27 mouse cellular contexts compared by ENCODE assay signal in genomic region chr2:4929230-4929629, GRCm38 (mm10). TPM values are rescaled to one million over a fixed set of nuclear protein-coding genes. Genes with fewer than 3 reads are reported as not detected.
A peak's percentile ranks its signal among the peaks of the same experiment; 100 is the strongest.
DNase-seq lines count a peak whose midpoint lies in the region; ATAC-seq and TF ChIP-seq lines count a peak whose summit lies in the region.
"Had no signal": no experiment of that assay in that cellular context is flagged by ENCODE, and none has a peak within 500 bp of the region (broad histone marks: within the 10 kb centered on the region; RNA-seq: fewer than 3 reads in every experiment).

No protein-coding gene starts in this region.

- H3K4me3 ChIP-seq in liver, postnatal 0 days (ENCODE audit: low read depth, low read length) = no peak overlapping the region
- no peak overlapping the region for H3K4me3 ChIP-seq in liver, embryonic 11.5 days (ENCODE audit: low read depth, low read length)
- H3K4me3 ChIP-seq in hindbrain, embryonic 11.5 days (ENCODE audit: low read depth, low read length) = no peak overlapping the region
- H3K4me3 ChIP-seq: forebrain, embryonic 10.5 days; forebrain, embryonic 13.5 days; hindbrain, embryonic 13.5 days had no signal

- no peak for TF ChIP-seq CTCF in liver, postnatal 0 days (IDR thresholded peaks at IDR 0.05; ENCODE audit: low read depth)

- H3K36me3 ChIP-seq in liver, postnatal 0 days (replicated peaks; ENCODE audit: insufficient read depth, low read length) = peaks cover 47% of the 10 kb centered on the region
- H3K36me3 ChIP-seq in liver, embryonic 11.5 days (ENCODE audit: control insufficient read depth, insufficient read depth, low read length) = peaks cover 2% of the 10 kb centered on the region; the same call in 1 of the 2 replicates
- no peaks in the 10 kb centered on the region for H3K36me3 ChIP-seq in hindbrain, embryonic 11.5 days (ENCODE audit: control insufficient read depth, insufficient read depth, low read length)

- WGBS in liver, postnatal 0 days (ENCODE audit: insufficient replicate concordance) = 54% methylated on average over 2 of the region's 2 CpGs
- 48% methylated on average over 2 of the region's 2 CpGs for WGBS in liver, embryonic 11.5 days
- 96% methylated on average over 2 of the region's 2 CpGs for WGBS in hindbrain, embryonic 11.5 days

- no peaks in the 10 kb centered on the region for H3K27me3 ChIP-seq in liver, postnatal 0 days (ENCODE audit: insufficient read depth, low read length)
- no peaks in the 10 kb centered on the region for H3K27me3 ChIP-seq in liver, embryonic 11.5 days (replicated peaks; ENCODE audit: control insufficient read depth, insufficient read depth, low read length)
- no peaks in the 10 kb centered on the region for H3K27me3 ChIP-seq in hindbrain, embryonic 11.5 days (ENCODE audit: control insufficient read depth, insufficient read depth, low read length)
- H3K27me3 ChIP-seq: forebrain, embryonic 13.5 days; hindbrain, embryonic 13.5 days had no signal

- H3K27ac ChIP-seq in liver, postnatal 0 days (ENCODE audit: low read depth) = no peak overlapping the region
- no peak overlapping the region for H3K27ac ChIP-seq in liver, embryonic 11.5 days (ENCODE audit: low read depth, low read length)
- H3K27ac ChIP-seq in hindbrain, embryonic 11.5 days (ENCODE audit: low read depth, low read length) = no peak overlapping the region
- H3K27ac ChIP-seq: forebrain, embryonic 10.5 days; forebrain, embryonic 13.5 days; hindbrain, embryonic 13.5 days had no signal

- H3K9me3 ChIP-seq in liver, postnatal 0 days (ENCODE audit: low read length) = no peaks in the 10 kb centered on the region
- H3K9me3 ChIP-seq in liver, embryonic 11.5 days (ENCODE audit: control insufficient read depth, low read length) = peaks cover 4% of the 10 kb centered on the region; the same call in 1 of the 2 replicates
- H3K9me3 ChIP-seq in hindbrain, embryonic 11.5 days (ENCODE audit: control insufficient read depth, low read length) = no peaks in the 10 kb centered on the region
- H3K9me3 ChIP-seq: forebrain, embryonic 13.5 days; hindbrain, embryonic 13.5 days had no signal

- H3K4me1 ChIP-seq in liver, postnatal 0 days (ENCODE audit: insufficient read depth) = 0 out of 2 replicates have a peak, but pooled peaks cover 3% of the 10 kb centered on the region
- no peaks in the 10 kb centered on the region for H3K4me1 ChIP-seq in liver, embryonic 11.5 days (replicated peaks; ENCODE audit: control insufficient read depth, insufficient read depth, low read length)
- H3K4me1 ChIP-seq in hindbrain, embryonic 11.5 days (replicated peaks; ENCODE audit: control insufficient read depth, insufficient read depth, low read length) = no peaks in the 10 kb centered on the region
- H3K4me1 ChIP-seq: forebrain, embryonic 10.5 days; forebrain, embryonic 13.5 days; hindbrain, embryonic 13.5 days had no signal

- ATAC-seq in liver, postnatal 0 days = peak; percentile 44
- no peak for ATAC-seq in liver, embryonic 11.5 days (replicated peaks; ENCODE audit: low FRiP score)
- ATAC-seq in granulocyte monocyte progenitor cell, adult 5-6 weeks (replicated peaks; ENCODE audit: poor library complexity, severe bottlenecking) = peak; percentile 95
- peak; percentile 61 for ATAC-seq in monocyte, adult 5-6 weeks (replicated peaks; ENCODE audit: insufficient number of reproducible peaks, low FRiP score, low TSS enrichment, poor library complexity, severe bottlenecking)
- ATAC-seq in hindbrain, embryonic 11.5 days (ENCODE audit: low FRiP score) = no peak
- ATAC-seq: CD4-positive, CD25-positive, alpha-beta regulatory T cell, adult 4 months; forebrain, embryonic 13.5 days; forebrain, embryonic 16.5 days; hindbrain, embryonic 16.5 days had no signal

- TF ChIP-seq EP300 in liver, postnatal 0 days (IDR thresholded peaks at IDR 0.05; ENCODE audit: low read depth) = no peak

- no peak for DNase-seq in liver, postnatal 0 days
- no peak for DNase-seq in liver, embryonic 11.5 days (ENCODE audit: low spot score)
- DNase-seq in lung, postnatal 4 days = no peak
- no peak for DNase-seq in thymus, postnatal 0 days (ENCODE audit: low spot score)
- no peak for DNase-seq in hindbrain, embryonic 11.5 days (ENCODE audit: low spot score)
- DNase-seq: adrenal gland, adult 2 months; adrenal gland, postnatal 14 days; cerebellum, adult 11-12 months; cerebellum, adult 8-10 months; cerebellum, postnatal 10 days; cerebellum, postnatal 36 days; gastrocnemius, postnatal 14 days; heart, adult 18-20 months had no signal

- no peak overlapping the region for H3K4me2 ChIP-seq in liver, postnatal 0 days (ENCODE audit: low read depth, low read length)
- H3K4me2 ChIP-seq in liver, embryonic 11.5 days = no peak overlapping the region
- no peak overlapping the region for H3K4me2 ChIP-seq in hindbrain, embryonic 11.5 days (replicated peaks; ENCODE audit: low read depth, low read length)
- H3K4me2 ChIP-seq: forebrain, embryonic 13.5 days; heart, embryonic 11.5 days; hindbrain, embryonic 13.5 days had no signal

- no peak overlapping the region for H3K9ac ChIP-seq in liver, postnatal 0 days (replicated peaks)
- no peak overlapping the region for H3K9ac ChIP-seq in liver, embryonic 11.5 days (ENCODE audit: low read depth, low read length)
- H3K9ac ChIP-seq in hindbrain, embryonic 11.5 days (ENCODE audit: low read depth, low read length) = no peak overlapping the region
- H3K9ac ChIP-seq: forebrain, embryonic 13.5 days; hindbrain, embryonic 13.5 days had no signal

RNA-seq across cellular contexts. Expression of gene Phyh, which starts 10.4 kb away (rescaled TPM):
- polyA plus RNA-seq in liver, postnatal 0 days (2015; fragmentation: Nextera tagmentation; extraction: Ambion mirVana) = 608 and 753 TPM in 2 replicates
- 42.1 and 45.1 TPM in 2 replicates for polyA plus RNA-seq in liver, embryonic 11.5 days (2014; fragmentation: Nextera tagmentation; extraction: Ambion mirVana)
- 53.7 and 58.0 TPM in 2 replicates for total RNA-seq in granulocyte monocyte progenitor cell, adult 5-6 weeks (2014; fragmentation: Nextera tagmentation)
- 39.0 and 48.8 TPM in 2 replicates for total RNA-seq in granulocyte monocyte progenitor cell, adult 5-6 weeks (2017)
- total RNA-seq in monocyte, adult 5-6 weeks (2017) = 80.2 to 110 TPM (median 109 TPM) in 3 replicates
- polyA plus RNA-seq in thymus, postnatal 0 days (2015; fragmentation: Nextera tagmentation; extraction: Ambion mirVana) = 20.3 and 22.4 TPM in 2 replicates
- 47.0 and 50.1 TPM in 2 replicates for polyA plus RNA-seq in hindbrain, embryonic 11.5 days (2014; fragmentation: Nextera tagmentation; extraction: Ambion mirVana)
- total RNA-seq: MEL had no signal

RNA-seq across cellular contexts. Expression of gene Ucma, which starts 46.7 kb away (rescaled TPM):
- polyA plus RNA-seq in liver, postnatal 0 days (2015; fragmentation: Nextera tagmentation; extraction: Ambion mirVana) = not detected in 2 replicates
- polyA plus RNA-seq in liver, embryonic 11.5 days (2014; fragmentation: Nextera tagmentation; extraction: Ambion mirVana) = not detected in 2 replicates
- not detected in 2 replicates for total RNA-seq in granulocyte monocyte progenitor cell, adult 5-6 weeks (2014; fragmentation: Nextera tagmentation)
- not detected in 2 replicates for total RNA-seq in granulocyte monocyte progenitor cell, adult 5-6 weeks (2017)
- total RNA-seq in monocyte, adult 5-6 weeks (2017) = not detected in 3 replicates
- 3.1 and 3.9 TPM in 2 replicates for polyA plus RNA-seq in thymus, postnatal 0 days (2015; fragmentation: Nextera tagmentation; extraction: Ambion mirVana)
- 0.38 TPM in 1 of 2 replicates, not detected in the other for polyA plus RNA-seq in hindbrain, embryonic 11.5 days (2014; fragmentation: Nextera tagmentation; extraction: Ambion mirVana)
- total RNA-seq: adrenal gland, adult 2 months; adrenal gland, postnatal 14 days; adrenal gland, postnatal 4 days; hematopoietic stem cell, adult 5-6 weeks; MEL had no signal
- polyA plus RNA-seq: adrenal gland, adult 2 months; CD4-positive, CD25-positive, alpha-beta regulatory T cell, adult 4 months; forebrain, embryonic 16.5 days; heart, embryonic 11.5 days; heart, embryonic 14.5 days; heart, postnatal 0 days had no signal

RNA-seq across cellular contexts. Expression of gene Sephs1, which starts 47.9 kb away (rescaled TPM):
- 22.2 and 23.8 TPM in 2 replicates for polyA plus RNA-seq in liver, postnatal 0 days (2015; fragmentation: Nextera tagmentation; extraction: Ambion mirVana)
- polyA plus RNA-seq in liver, embryonic 11.5 days (2014; fragmentation: Nextera tagmentation; extraction: Ambion mirVana) = 65.3 and 71.2 TPM in 2 replicates
- total RNA-seq in granulocyte monocyte progenitor cell, adult 5-6 weeks (2014; fragmentation: Nextera tagmentation) = 37.5 and 40.6 TPM in 2 replicates
- total RNA-seq in granulocyte monocyte progenitor cell, adult 5-6 weeks (2017) = 40.8 and 51.7 TPM in 2 replicates
- 15.1 to 23.1 TPM (median 21.2 TPM) in 3 replicates for total RNA-seq in monocyte, adult 5-6 weeks (2017)
- polyA plus RNA-seq in thymus, postnatal 0 days (2015; fragmentation: Nextera tagmentation; extraction: Ambion mirVana) = 56.7 and 57.1 TPM in 2 replicates
- 113 and 129 TPM in 2 replicates for polyA plus RNA-seq in hindbrain, embryonic 11.5 days (2014; fragmentation: Nextera tagmentation; extraction: Ambion mirVana)

Comparison
In these comparisons a context has a peak if more than half of its experiments do, and no peak if none do; other contexts are left out.
1. ATAC-seq: peak in liver, postnatal 0 days (single experiment), granulocyte monocyte progenitor cell, adult 5-6 weeks (single experiment) and monocyte, adult 5-6 weeks (single experiment); none in liver, embryonic 11.5 days (single experiment) and hindbrain, embryonic 11.5 days (single experiment).
2. RNA of gene Phyh, which starts 10.4 kb away (polyA plus RNA-seq): 608 to 753 TPM in liver, postnatal 0 days; 47.0 to 50.1 TPM in hindbrain, embryonic 11.5 days, 42.1 to 45.1 TPM in liver, embryonic 11.5 days and 20.3 to 22.4 TPM in thymus, postnatal 0 days; every median in the first group is over 10 times any median in the second.